Mouse (Mus musculus) stomach, embryonic 14.5 days (tissue): ENCODE measurements around the gene Cdr2l. TPM values are rescaled to one million over a fixed set of nuclear protein-coding genes. Genes with fewer than 3 reads are reported as not detected.
A peak's percentile ranks its signal among the peaks of the same experiment; 100 is the strongest.

Experiments used
- ATAC-seq: fragments of 200-750 bp; cut with Nextera tagmentation; 2 replicates; pipeline ENCODE4 v1.8.0; 2017; ENCODE audit warnings: low read depth, moderate TSS enrichment; ENCODE audit not compliant: insufficient number of reproducible peaks, insufficient read depth, low FRiP score
- H3K27ac ChIP-seq: fragments of 300-500 bp; sonication (generic); 2 replicates; pipeline ENCODE4 v1.5.1; 2014; ENCODE audit warnings: mild to moderate bottlenecking, low read length, moderate library complexity, mixed read lengths
- H3K27me3 ChIP-seq: fragments of 300-500 bp; sonication (generic); 2 replicates; pipeline ENCODE4 v1.6.1; 2014; ENCODE audit warnings: low read length, control low read depth, mixed read lengths; ENCODE audit not compliant: control insufficient read depth, insufficient read depth
- H3K36me3 ChIP-seq: fragments of 300-500 bp; sonication (generic); 2 replicates; pipeline ENCODE4 v1.6.1; 2014; ENCODE audit warnings: mild to moderate bottlenecking, control low read depth, low read length, moderate library complexity, mixed read lengths; ENCODE audit not compliant: control insufficient read depth, insufficient read depth
- H3K4me1 ChIP-seq: fragments of 300-500 bp; sonication (generic); 2 replicates; pipeline ENCODE4 v1.6.1; 2014; ENCODE audit warnings: low read length, control low read depth, mixed read lengths; ENCODE audit not compliant: control insufficient read depth, insufficient read depth
- H3K4me2 ChIP-seq: fragments of 300-500 bp; sonication (generic); replicated peaks from 2 replicates; pipeline ENCODE4 v1.6.1; 2014; ENCODE audit warnings: low read depth, low read length, control low read depth
- H3K4me3 ChIP-seq: fragments of 300-500 bp; sonication (generic); 2 replicates; pipeline ENCODE4 v1.5.1; 2014; ENCODE audit warnings: low read depth, low read length, control low read depth
- H3K9ac ChIP-seq: fragments of 300-500 bp; sonication (generic); replicated peaks from 2 replicates; pipeline ENCODE4 v1.6.1; 2014; ENCODE audit warnings: low read depth, mild to moderate bottlenecking, control low read depth, low read length, moderate library complexity, mixed read lengths
- H3K9me3 ChIP-seq: fragments of 300-500 bp; sonication (generic); 2 replicates; pipeline ENCODE4 v1.6.1; 2016; ENCODE audit warnings: low read depth, low read length, control low read depth; ENCODE audit not compliant: control insufficient read depth
- whole genome bisulfite sequencing: fragments of 180-500 bp; shearing (Covaris S2); extraction: QIAGEN DNeasy Blood & Tissue Kit; methylation state at CpG from one replicate; pipeline ENCODE4 v1.1.7; 2014; 5-methylcytosine and 5-hydroxymethylcytosine counted together
- polyA plus RNA-seq: library from polyadenylated mRNA; unstranded; fragments of >200 nt; fragmentation: Nextera tagmentation; extraction: Ambion mirVana; gene quantifications from 2 replicates; pipeline ENCODE4 v1.2.1, GENCODE M21; 2014

The Cdr2l gene
- polyA plus RNA-seq, 1 experiment from 2014 or later, result 12.6 TPM

DNA sequence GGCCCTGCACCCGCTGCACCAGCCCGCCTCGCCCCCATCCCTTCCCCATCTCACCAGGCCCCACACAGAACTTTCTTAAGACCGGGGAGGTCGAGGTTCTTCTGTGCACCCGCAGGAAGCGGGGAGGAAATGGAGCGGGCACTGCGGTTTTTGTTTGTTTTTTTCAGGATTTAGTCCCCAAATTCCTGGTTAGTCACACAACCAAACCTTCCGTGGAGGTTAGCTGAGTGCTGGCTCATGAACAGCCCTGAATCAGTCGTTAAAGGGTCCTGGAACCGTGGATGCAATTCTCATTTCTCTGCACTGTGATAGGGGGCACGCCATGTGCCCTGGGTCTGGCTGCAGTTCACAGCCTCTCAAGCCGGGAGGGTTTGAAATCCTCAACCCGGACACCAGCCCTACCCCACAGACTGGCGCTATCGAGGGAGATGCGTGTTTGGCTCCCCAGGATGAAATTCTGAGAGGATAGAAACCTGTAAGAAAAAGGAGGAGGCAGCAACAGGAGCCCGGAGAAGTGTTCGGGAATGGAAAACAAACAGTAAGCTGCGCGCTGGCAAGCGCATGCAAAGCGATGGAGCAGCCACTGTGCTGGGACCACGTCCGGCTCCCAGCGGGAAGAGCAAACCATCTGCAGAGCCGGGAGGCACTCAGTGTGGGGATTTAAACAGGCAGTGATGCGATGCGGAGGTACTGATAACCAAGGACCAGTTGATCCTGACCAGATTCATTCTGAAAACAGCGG is 54.1 kb downstream of the Cdr2l start:
- no peak; the same call in 1 of the 2 replicates for ATAC-seq
- Histone ChIP-seq H3K4me2 (peak overlapping the region; percentile 55), H3K9me3 (no peaks in the 10 kb centered on the region), H3K4me3 (peak overlapping the region; percentile 20), H3K9ac (no peak overlapping the region), H3K27ac (no peak overlapping the region), H3K36me3 (peaks cover 16% of the 10 kb centered on the region), H3K4me1 (peaks cover 10% of the 10 kb centered on the region), H3K27me3 (no peaks in the 10 kb centered on the region)
- WGBS, result 4% methylated on average over 31 of the region's 31 CpGs

DNA sequence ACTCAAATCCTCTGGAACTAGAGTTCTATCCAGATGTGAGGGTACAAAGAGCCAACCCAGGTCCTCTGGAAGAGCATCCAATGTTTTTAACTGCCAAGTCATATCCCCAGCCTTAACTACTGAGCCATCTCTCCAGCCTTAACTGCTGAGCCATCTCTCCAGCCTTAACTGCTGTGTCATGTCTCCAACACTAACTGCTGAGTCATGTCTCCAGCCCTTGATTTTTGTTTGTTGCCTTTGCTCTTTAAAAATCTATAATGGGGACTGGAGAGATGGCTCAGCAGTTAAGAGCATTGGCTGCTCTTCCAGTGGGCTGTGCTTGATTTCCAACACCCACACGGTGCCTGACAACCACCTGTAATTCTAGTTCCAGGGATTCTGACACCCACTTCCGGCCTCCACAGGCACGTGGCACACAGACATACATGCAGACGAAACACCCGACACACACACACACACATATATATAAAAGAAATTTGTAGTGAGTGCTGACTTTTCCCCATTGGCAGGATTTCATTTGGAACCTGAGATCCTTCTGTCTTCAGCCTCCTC is 55.9 kb downstream of the Cdr2l start:
- Histone ChIP-seq H3K9me3 (no peaks in the 10 kb centered on the region), H3K27me3 (no peaks in the 10 kb centered on the region), H3K9ac (no peak overlapping the region), H3K4me1 (peaks cover 10% of the 10 kb centered on the region), H3K27ac (no peak overlapping the region), H3K36me3 (no peaks in the 10 kb centered on the region), H3K4me2 (no peak overlapping the region), H3K4me3 (no peak overlapping the region)
- ATAC-seq, result no peak
- 77% methylated on average over 5 of the region's 5 CpGs for WGBS

DNA sequence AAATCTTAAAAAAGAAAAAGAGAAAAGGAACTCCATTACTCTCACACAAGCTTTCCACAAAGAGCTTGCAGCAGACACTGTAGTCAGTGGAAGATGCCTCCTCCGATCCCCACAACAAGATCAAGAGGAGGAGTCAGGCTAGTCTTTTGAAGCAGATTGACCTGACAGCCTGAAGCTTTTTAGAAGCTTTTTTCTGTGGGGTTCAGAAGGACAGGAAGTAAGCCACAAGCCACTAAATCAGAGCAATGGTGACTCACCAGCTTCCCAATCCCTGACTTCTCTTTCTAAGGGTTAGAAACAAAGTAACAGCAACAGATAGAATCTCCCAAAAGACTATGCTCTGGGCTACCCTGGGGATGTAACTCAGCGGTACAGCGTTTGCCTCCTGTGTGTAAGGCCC is 57.6 kb downstream of the Cdr2l start:
- no peak overlapping the region for H3K9ac ChIP-seq
- no peak overlapping the region for H3K4me3 ChIP-seq
- H3K27ac ChIP-seq, result no peak overlapping the region
- H3K27me3 ChIP-seq, result no peaks in the 10 kb centered on the region
- peaks cover 10% of the 10 kb centered on the region for H3K4me1 ChIP-seq
- H3K9me3 ChIP-seq, result no peaks in the 10 kb centered on the region
- 90% methylated on average over 3 of the region's 3 CpGs for WGBS
- no peaks in the 10 kb centered on the region for H3K36me3 ChIP-seq
- H3K4me2 ChIP-seq, result no peak overlapping the region
- no peak for ATAC-seq

GRCm38 (mm10) chr11:115439906-115440595 is 58.3 kb downstream of the Cdr2l start, which contains the start of gene Trim80:
Trim80 (plus strand) TSS chr11:115440545.
- Histone ChIP-seq H3K4me3 (no peak within 1 kb of the TSS), H3K27ac (no peak within 1 kb of the TSS), H3K9me3 (no peaks in the 10 kb centered on the region), H3K9ac (no peak within 1 kb of the TSS), H3K4me1 (peaks cover 10% of the 10 kb centered on the region), H3K36me3 (no peaks in the 10 kb centered on the region), H3K27me3 (no peaks in the 10 kb centered on the region), H3K4me2 (no peak within 1 kb of the TSS)
- no peak for ATAC-seq
- WGBS, result 92% methylated on average over 9 of the region's 9 CpGs

- H3K4me2 ChIP-seq, result no peak overlapping the region
- no peak overlapping the region for H3K4me3 ChIP-seq
- H3K27ac ChIP-seq, result no peak overlapping the region
- 0 out of 2 replicates have a peak, but pooled peaks cover under 1% of the 10 kb centered on the region for H3K4me1 ChIP-seq
- no peaks in the 10 kb centered on the region for H3K36me3 ChIP-seq
- 44% methylated on average over 15 of the region's 15 CpGs for WGBS
- no peak overlapping the region for H3K9ac ChIP-seq
- no peaks in the 10 kb centered on the region for H3K9me3 ChIP-seq
- no peak for ATAC-seq
- no peaks in the 10 kb centered on the region for H3K27me3 ChIP-seq
Measured at GRCm38 (mm10) chr11:115441417-115441816, 59.7 kb downstream of the Cdr2l start.

Other genes with a start within 250 kb of the Cdr2l start
- 0.33 and 0.48 TPM in 2 replicates for gene Cd300lf, start 247.9 kb upstream of the Cdr2l start, polyA plus RNA-seq
- gene Slc9a3r1, start 218.6 kb upstream of the Cdr2l start, polyA plus RNA-seq, result 105 and 114 TPM in 2 replicates
- gene Tmem104, start 194.4 kb upstream of the Cdr2l start, polyA plus RNA-seq, result 10.5 and 13.2 TPM in 2 replicates
- gene Nat9, start 194.1 kb upstream of the Cdr2l start, polyA plus RNA-seq, result 18.3 and 20.1 TPM in 2 replicates
- not detected in 2 replicates for gene Grin2c, start 114.7 kb upstream of the Cdr2l start, polyA plus RNA-seq
- gene Fdxr, start 104.9 kb upstream of the Cdr2l start, polyA plus RNA-seq, result 11.5 and 13.3 TPM in 2 replicates
- 1.3 and 1.5 TPM in 2 replicates for gene Fads6, start 84.3 kb upstream of the Cdr2l start, polyA plus RNA-seq
- gene Otop2, start 74.8 kb upstream of the Cdr2l start, polyA plus RNA-seq, result not detected in 2 replicates
- 0.10 TPM in 1 of 2 replicates, not detected in the other for gene Ush1g, start 59.9 kb upstream of the Cdr2l start, polyA plus RNA-seq
- gene Otop3, start 47.2 kb upstream of the Cdr2l start, polyA plus RNA-seq, result 1.0 and 1.2 TPM in 2 replicates
- 21.0 and 24.4 TPM in 2 replicates for gene Hid1, start 14.2 kb upstream of the Cdr2l start, polyA plus RNA-seq
- gene Mrpl58, start 21.8 kb downstream of the Cdr2l start, polyA plus RNA-seq, result 206 and 208 TPM in 2 replicates
- gene Atp5h, start 38.0 kb downstream of the Cdr2l start, polyA plus RNA-seq, result 832 and 848 TPM in 2 replicates
- gene Kctd2, start 38.2 kb downstream of the Cdr2l start, polyA plus RNA-seq, result 9.5 and 12.3 TPM in 2 replicates
- gene Trim80, start 58.6 kb downstream of the Cdr2l start, polyA plus RNA-seq, result not detected in 2 replicates
- 0.32 and 1.0 TPM in 2 replicates for gene Slc16a5, start 80.6 kb downstream of the Cdr2l start, polyA plus RNA-seq
- gene Armc7, start 93.8 kb downstream of the Cdr2l start, polyA plus RNA-seq, result 5.7 and 8.0 TPM in 2 replicates
- gene Nt5c, start 109.9 kb downstream of the Cdr2l start, polyA plus RNA-seq, result 111 and 121 TPM in 2 replicates
- gene Jpt1, start 132.5 kb downstream of the Cdr2l start, polyA plus RNA-seq, result 529 and 563 TPM in 2 replicates
- gene Sumo2, start 154.4 kb downstream of the Cdr2l start, polyA plus RNA-seq, result 984 and 994 TPM in 2 replicates
- 162 and 164 TPM in 2 replicates for gene Nup85, start 182.5 kb downstream of the Cdr2l start, polyA plus RNA-seq
- gene Mrps7, start 222.0 kb downstream of the Cdr2l start, polyA plus RNA-seq, result 88.8 and 96.0 TPM in 2 replicates
- gene Gga3, start 222.1 kb downstream of the Cdr2l start, polyA plus RNA-seq, result 18.6 and 21.2 TPM in 2 replicates
- 33.4 and 35.1 TPM in 2 replicates for gene Mif4gd, start 231.1 kb downstream of the Cdr2l start, polyA plus RNA-seq
- 21.5 and 24.3 TPM in 2 replicates for gene Slc25a19, start 246.4 kb downstream of the Cdr2l start, polyA plus RNA-seq